Mouse (Mus musculus): ENCODE measurements at regions not wholly inside any gene's neighbourhood (a gene's known extent, or its start where the extent isn't known, plus 50 kb on each side); places are given as distances from the start of the nearest gene placed in this dataset.
A peak's percentile ranks its signal among the peaks of the same experiment; 100 is the strongest.

DNA sequence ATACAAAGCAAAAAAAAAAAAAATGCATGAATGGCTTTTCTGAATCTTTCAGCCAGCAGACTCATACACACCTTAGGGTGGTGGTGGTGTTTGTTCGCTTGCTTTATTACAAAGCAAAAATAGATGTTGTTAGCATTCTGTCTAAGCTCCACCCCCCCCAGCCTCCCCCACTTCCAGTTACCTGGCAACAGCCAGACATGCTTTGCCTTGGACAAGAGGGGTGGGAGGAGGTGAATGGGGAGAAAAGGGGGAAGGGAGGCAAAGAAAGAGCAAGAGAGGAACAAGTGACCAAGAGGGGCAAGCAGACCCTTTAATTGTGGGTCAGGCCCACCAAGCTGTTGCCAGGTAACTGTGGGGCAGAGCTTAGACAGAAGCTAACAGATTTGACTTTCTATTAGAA lies 1268.0 kb downstream of the Cdh8 start:
- peak; percentile 29 for DNase-seq (ENCODE audit: low spot score)
